Mouse (Mus musculus): ENCODE measurements around the gene Gm28308. TPM values are rescaled to one million over a fixed set of nuclear protein-coding genes. Genes with fewer than 3 reads are reported as not detected.

Gene Gm28308
- not detected in 2 replicates for polyA plus RNA-seq (2015; fragmentation: Nextera tagmentation; extraction: Ambion mirVana)

- WGBS: 2% methylated on average over 38 of the region's 38 CpGs
- no peak within 1 kb of the TSS for H3K9ac ChIP-seq
These were observed at the start of gene Gm28308, which contains the start of gene Hoxa3 for GRCm38 (mm10) chr6:52213119-52213986. Gm28308 (minus strand) TSS chr6:52213339. Hoxa3 (minus strand) TSS chr6:52213336.

DNA sequence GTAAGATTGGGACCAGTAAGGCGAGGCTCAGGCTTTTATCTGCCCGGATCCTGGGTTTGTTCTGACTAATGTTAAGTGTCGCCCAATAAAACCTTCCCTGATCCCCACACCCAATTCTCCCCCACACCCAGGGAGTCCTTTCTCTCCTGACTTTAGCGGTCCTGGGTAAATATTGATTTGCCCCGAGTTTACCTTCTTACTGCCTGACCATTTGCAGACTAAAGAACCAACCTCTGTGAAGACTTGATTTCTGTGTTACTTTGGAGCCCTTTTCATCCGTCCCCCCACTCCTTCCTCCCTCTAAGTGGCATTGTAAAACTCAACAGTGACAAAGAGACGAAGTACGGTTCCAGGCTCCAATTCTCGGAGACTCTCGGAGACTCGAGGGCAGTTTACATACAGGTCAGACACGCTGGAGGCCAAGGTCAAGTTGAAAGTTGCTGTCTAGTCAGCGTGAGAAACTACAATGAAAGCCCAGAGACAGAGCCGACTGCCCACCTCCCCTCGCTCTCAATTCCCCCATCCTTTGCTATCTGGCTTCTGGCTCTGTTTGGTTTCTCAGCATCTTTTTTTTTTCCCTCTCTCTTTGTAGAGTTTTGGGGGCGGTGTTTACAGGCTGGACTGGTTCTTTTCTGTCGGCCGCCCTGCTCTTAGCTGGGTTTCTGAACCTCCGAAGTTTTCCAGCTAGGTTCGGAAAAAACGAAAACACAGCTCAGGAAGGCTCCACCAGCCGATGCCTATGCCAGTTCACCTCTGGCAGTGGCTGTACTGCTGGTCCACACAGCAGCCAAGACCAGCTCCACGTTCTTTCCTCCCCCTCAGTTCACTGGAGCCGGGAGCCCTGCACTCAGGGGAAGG lies 49.6 kb upstream of the Gm28308 start:
- peaks cover 8% of the 10 kb centered on the region for H3K4me1 ChIP-seq
- no peaks in the 10 kb centered on the region for H3K9me3 ChIP-seq
- H3K4me2 ChIP-seq: no peak overlapping the region
- H3K36me3 ChIP-seq (replicated peaks): no peaks in the 10 kb centered on the region
- peaks cover 89% of the 10 kb centered on the region for H3K27me3 ChIP-seq (replicated peaks)
- ATAC-seq (replicated peaks): no peak
- no peak overlapping the region for H3K4me3 ChIP-seq
- H3K9ac ChIP-seq: no peak overlapping the region
- H3K27ac ChIP-seq: no peak overlapping the region
- WGBS: 2% methylated on average over 24 of the region's 24 CpGs

More at GRCm38 (mm10) chr6:52213119-52213986, at the start of gene Gm28308, which contains the start of gene Hoxa3:
- H3K9me3 ChIP-seq: no peaks in the 10 kb centered on the region
- peaks cover 16% of the 10 kb centered on the region for H3K4me1 ChIP-seq
- no peak within 1 kb of the TSS for H3K4me2 ChIP-seq
- no peaks in the 10 kb centered on the region for H3K36me3 ChIP-seq (replicated peaks)
- no peak within 1 kb of the TSS for H3K4me3 ChIP-seq
- H3K27ac ChIP-seq: no peak within 1 kb of the TSS
- peaks cover 97% of the 10 kb centered on the region for H3K27me3 ChIP-seq (replicated peaks)
- no peak for ATAC-seq (replicated peaks)

GRCm38 (mm10) chr6:52261751-52262462 lies 48.8 kb upstream of the Gm28308 start:
- Histone ChIP-seq H3K27me3 (replicated peaks) (peaks cover 91% of the 10 kb centered on the region), H3K9me3 (no peaks in the 10 kb centered on the region), H3K36me3 (replicated peaks) (no peaks in the 10 kb centered on the region), H3K27ac (no peak overlapping the region), H3K4me1 (peaks cover 8% of the 10 kb centered on the region), H3K4me2 (no peak overlapping the region), H3K9ac (no peak overlapping the region), H3K4me3 (no peak overlapping the region)
- under 1% methylated on average over 9 of the region's 9 CpGs for WGBS
- ATAC-seq (replicated peaks): no peak

DNA sequence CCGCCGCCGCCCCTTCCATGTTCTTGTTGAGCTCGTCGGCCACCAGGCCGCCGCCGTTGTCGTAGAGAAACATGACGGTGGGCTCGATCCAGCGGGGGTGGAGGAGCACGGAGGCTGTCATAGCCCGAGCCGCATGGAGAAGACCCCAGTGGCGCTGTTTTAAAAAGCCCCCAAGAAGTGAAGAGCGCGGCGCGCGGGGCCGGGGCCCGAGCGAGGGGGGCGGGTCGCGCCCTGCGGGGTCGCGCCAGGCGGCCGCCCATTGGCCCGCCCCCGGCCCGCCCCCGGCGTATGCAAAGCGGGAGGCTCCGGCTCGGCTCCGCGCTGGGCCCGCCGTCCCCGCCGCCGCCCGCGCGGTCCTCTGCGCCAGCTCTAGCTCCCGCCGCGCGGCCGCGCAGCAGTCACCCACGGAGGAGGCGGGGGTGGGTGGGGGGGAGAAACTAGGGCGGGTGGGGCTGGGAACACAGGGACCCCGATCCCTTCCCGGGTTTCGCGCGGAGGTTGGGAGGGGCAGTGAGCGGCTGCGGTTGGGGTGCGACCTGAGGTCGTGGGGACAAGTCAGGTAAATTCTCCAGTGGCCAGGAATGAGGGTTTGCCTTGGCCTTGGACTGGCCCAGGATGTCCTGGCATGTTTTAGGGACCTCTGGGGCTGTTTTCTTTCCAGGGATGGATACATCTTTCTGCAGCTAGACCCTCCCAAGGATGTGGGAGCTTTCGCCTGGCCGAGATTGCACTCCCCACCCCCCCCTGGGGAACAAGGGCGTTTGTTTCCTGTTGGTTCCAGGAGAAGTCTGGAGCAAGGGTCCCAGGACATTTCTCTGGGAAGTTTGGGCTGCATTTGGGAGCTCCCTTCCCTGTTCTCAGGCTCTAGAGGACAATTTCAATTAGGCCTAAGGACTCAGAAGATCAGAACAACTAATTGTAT lies 47.8 kb upstream of the Gm28308 start, which contains the start of gene Hoxa13:
Gene Hoxa13, minus strand, starts transcription at position 227 of the 922 bp plus-strand sequence.
- peaks cover 88% of the 10 kb centered on the region for H3K27me3 ChIP-seq (replicated peaks)
- H3K4me1 ChIP-seq: peaks cover 8% of the 10 kb centered on the region
- 1% methylated on average over 52 of the region's 72 CpGs for WGBS
- no peak for ATAC-seq (replicated peaks)
- H3K9me3 ChIP-seq: no peaks in the 10 kb centered on the region
- peak within 1 kb of the TSS; percentile 11; the same call in 1 of the 2 replicates for H3K4me3 ChIP-seq
- H3K4me2 ChIP-seq: peak within 1 kb of the TSS; percentile 38
- H3K9ac ChIP-seq: no peak within 1 kb of the TSS
- H3K36me3 ChIP-seq (replicated peaks): no peaks in the 10 kb centered on the region
- H3K27ac ChIP-seq: no peak within 1 kb of the TSS

DNA sequence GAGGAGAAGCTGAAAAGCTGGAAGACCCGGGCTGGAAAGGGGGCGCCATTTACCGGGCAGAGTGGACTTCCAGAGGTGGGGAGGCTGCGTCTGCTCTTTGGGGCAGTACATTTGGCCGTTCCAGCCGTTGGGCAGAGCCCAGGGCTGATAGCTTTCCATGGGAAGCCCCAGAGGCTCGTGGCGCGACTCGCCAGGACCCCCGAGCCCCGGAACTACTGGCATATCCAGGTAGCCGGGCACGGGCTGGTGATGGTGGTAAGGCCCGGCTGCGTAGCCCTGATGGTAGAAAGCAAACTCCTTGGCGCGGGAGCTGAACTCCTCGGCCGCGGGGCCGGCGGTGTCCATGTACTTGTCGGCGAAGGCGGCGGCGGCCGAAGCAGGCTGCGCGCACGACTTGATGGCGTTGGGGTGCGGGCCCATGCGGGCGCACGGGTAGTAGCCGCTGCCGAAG lies 46.7 kb upstream of the Gm28308 start:
- under 1% methylated on average over 39 of the region's 39 CpGs for WGBS
- peaks cover 86% of the 10 kb centered on the region for H3K27me3 ChIP-seq (replicated peaks)
- no peaks in the 10 kb centered on the region for H3K36me3 ChIP-seq (replicated peaks)
- H3K9me3 ChIP-seq: no peaks in the 10 kb centered on the region
- H3K4me2 ChIP-seq: peak overlapping the region; percentile 38; the same call in 1 of the 2 replicates
- H3K27ac ChIP-seq: no peak overlapping the region
- no peak; the same call in 1 of the 2 replicates for ATAC-seq (replicated peaks)
- no peak overlapping the region for H3K9ac ChIP-seq
- peaks cover 8% of the 10 kb centered on the region for H3K4me1 ChIP-seq
- no peak overlapping the region for H3K4me3 ChIP-seq

- Histone ChIP-seq H3K9ac (no peak overlapping the region), H3K4me2 (no peak overlapping the region), H3K27ac (no peak overlapping the region), H3K4me1 (peaks cover 8% of the 10 kb centered on the region), H3K36me3 (replicated peaks) (no peaks in the 10 kb centered on the region), H3K9me3 (no peaks in the 10 kb centered on the region), H3K27me3 (replicated peaks) (peaks cover 85% of the 10 kb centered on the region), H3K4me3 (no peak overlapping the region)
- under 1% methylated on average over 25 of the region's 25 CpGs for WGBS
- ATAC-seq (replicated peaks): no peak
These were observed 46.1 kb upstream of the Gm28308 start for GRCm38 (mm10) chr6:52259081-52259790.

DNA sequence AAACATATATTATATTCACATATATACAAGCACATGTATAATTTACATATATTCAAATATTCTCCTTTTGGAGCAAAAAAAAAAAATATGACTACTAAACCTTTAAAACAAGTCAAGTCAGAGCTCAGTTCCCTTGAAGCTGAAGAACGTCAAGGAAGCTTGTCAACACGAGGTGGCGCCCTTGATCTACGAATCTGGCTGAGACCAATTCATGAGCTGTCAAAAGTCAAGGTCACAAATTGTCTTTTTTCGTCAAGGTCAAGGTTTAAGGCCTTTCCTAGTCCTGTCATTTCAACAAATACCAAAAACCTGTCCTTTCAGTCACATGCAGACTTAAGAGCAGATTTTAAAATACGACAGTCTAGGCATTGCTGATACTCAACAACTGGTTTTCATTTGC lies 43.8 kb upstream of the Gm28308 start:
- Histone ChIP-seq H3K4me3 (no peak overlapping the region), H3K27ac (no peak overlapping the region), H3K9ac (no peak overlapping the region), H3K9me3 (no peaks in the 10 kb centered on the region), H3K4me2 (no peak overlapping the region), H3K36me3 (replicated peaks) (no peaks in the 10 kb centered on the region), H3K4me1 (peaks cover 8% of the 10 kb centered on the region), H3K27me3 (replicated peaks) (peaks cover 85% of the 10 kb centered on the region)
- under 1% methylated on average over 6 of the region's 6 CpGs for WGBS
- ATAC-seq (replicated peaks): no peak

- ATAC-seq (replicated peaks): no peak
- Histone ChIP-seq H3K4me2 (no peak overlapping the region), H3K36me3 (replicated peaks) (no peaks in the 10 kb centered on the region), H3K9me3 (no peaks in the 10 kb centered on the region), H3K27ac (no peak overlapping the region), H3K9ac (no peak overlapping the region), H3K4me1 (no peaks in the 10 kb centered on the region), H3K27me3 (replicated peaks) (peaks cover 90% of the 10 kb centered on the region), H3K4me3 (no peak overlapping the region)
- 1% methylated on average over 59 of the region's 59 CpGs for WGBS
These were observed 40.7 kb upstream of the Gm28308 start for GRCm38 (mm10) chr6:52253511-52254500.

DNA sequence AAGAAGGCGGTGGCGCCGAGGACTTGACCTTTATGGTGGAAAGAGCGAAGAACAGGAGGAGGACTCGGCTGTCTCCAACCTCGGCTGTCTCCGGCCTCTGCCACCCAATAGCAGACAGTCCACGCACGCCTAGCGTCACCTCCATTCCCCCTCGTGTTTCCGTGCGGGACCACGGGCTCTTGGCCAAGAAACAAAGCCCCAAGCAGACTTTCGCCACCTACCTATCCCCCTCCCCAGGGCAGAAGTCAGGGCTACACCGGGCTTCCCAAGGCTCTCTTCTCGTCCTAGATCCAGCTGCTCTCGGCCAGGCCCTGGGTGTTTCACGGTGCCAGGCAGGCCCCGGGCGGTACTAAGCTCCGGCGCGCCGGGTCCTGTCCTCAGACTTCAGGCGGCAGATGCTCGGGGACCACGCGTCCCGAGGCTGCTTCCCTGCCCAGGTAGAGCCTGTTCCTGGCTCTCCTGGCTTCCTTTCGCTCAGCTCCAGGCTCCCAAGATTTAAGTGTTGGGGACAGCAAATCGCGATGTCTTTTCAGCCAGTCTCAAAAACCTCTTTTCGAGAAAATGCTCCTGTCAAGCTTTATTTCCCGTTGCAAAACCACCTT lies 39.7 kb upstream of the Gm28308 start:
- ATAC-seq (replicated peaks): 0 out of 2 replicates have a peak, but pooled peaks have one; percentile 24
- H3K4me3 ChIP-seq: no peak overlapping the region
- WGBS: 2% methylated on average over 35 of the region's 35 CpGs
- no peak overlapping the region for H3K9ac ChIP-seq
- H3K4me2 ChIP-seq: no peak overlapping the region
- H3K27me3 ChIP-seq (replicated peaks): peaks cover 91% of the 10 kb centered on the region
- H3K9me3 ChIP-seq: no peaks in the 10 kb centered on the region
- H3K36me3 ChIP-seq (replicated peaks): no peaks in the 10 kb centered on the region
- no peak overlapping the region for H3K27ac ChIP-seq
- no peaks in the 10 kb centered on the region for H3K4me1 ChIP-seq
